Mouse (Mus musculus): ENCODE results near the gene Akap8.

Akap8 gene

DNA sequence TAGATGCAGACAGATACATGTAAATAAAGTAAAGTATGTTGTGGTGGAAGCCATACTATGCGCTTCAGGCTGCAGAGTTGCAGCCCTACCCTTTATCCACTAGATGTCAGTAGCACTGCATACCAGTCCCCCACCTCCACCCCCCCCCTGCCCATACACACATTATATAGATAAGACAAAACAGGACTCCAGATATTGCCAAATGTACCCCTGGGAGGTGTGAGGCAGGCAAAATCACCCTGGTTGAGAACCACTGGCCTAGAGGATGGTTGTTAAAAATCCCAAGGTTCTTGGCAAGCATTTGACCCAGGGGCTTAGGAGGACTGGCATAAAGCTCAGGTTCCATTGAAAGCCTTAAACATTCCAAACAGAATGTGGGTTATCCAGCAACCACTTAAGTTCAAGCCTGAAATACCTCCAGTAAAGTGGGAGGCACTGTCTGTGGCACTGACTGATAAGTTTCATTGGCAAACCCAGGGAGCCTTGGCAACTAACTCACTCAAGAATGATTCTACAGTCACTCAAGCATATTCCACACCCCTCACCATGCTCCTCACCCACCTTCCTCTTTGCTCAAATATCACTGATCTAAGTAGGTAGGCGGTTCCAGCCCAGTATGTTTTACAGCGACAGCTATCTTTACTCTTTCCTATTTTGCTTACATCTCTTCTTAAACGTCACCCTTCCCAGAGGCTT lies 28.1 kb upstream of the Akap8 start:
- DNase-seq (ENCODE audit: low spot score), result no peak

DNA sequence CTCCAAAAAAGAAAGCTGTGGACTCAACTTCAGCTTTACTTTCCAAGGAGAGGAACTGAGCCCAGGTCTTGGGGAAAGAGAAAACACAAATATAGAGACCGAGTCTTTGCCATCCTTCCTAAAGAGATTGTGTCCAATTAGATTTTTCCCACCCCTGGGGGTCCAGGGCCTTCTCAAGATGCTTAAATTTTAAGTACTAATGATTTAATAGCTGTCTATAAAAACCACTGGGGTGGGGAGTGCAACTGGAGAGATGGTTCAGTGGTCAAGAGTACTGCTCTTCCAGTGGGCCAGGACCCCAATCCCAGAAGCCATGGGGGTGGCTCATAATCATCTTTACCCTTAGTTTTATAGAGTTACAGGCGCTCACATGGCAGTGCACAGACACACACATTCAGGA lies 27.4 kb upstream of the Akap8 start:
- no peak for DNase-seq (ENCODE audit: low spot score)

DNA sequence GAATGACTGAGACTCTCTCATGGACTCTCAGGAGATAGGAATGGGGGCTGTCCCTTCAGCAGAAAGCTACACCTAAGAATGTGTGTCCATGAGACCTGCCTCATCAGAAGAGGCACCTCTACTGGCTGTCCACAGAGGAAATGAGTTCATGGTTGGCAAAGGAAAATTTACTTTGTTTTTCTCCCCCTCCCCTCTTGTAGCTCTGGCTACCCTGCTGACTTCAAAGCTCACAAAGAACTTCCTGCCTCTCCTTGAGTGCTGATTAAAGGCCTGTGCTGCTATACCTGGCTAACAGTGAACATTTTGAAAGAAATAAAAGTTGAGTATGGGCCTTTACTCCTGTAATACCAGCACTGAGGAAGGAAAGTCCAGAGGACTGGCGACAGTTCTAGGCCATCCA lies 20.1 kb upstream of the Akap8 start:
- DNase-seq (ENCODE audit: low spot score), result no peak

GRCm38 (mm10) chr17:32340110-32340509 lies 19.1 kb upstream of the Akap8 start:
- no peak for DNase-seq (ENCODE audit: low spot score)

- DNase-seq (ENCODE audit: low spot score), result no peak
These were observed 14.8 kb upstream of the Akap8 start for GRCm38 (mm10) chr17:32335869-32336268.

GRCm38 (mm10) chr17:32334921-32335320 lies 13.9 kb upstream of the Akap8 start:
- DNase-seq (ENCODE audit: low spot score), result no peak

DNA sequence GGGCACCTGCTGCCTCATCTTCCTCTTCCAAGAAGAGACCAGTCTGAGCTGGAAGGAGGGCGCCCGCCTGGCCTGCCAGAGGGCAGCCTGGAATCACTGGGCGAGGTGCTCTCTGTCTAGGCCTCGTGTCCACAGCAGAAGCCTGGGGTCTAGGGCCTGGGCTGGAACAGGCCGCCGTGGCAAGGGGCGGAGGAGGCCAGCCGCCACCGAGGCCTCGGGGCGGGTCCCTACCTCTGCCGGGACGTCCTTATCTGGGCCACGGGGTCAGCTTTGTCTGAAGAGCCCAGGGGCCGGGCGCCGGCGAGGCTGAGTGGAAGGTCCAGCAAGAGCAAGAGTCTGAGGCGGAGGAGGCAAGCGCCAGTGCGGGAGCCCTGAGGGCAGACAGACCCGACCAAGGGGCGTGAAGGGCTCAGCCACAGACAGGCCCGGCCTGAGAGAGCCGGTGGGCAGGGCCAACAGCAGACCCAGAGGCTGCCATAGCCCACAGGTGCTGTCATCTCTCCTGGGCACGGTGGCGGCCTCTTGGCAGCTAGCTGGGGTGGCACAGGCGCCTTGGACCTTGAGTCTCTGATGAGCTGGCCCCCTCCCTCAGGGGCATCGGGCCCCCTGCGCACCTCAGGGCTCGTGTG lies 12.8 kb upstream of the Akap8 start:
- no peak for DNase-seq (ENCODE audit: low spot score)

DNA sequence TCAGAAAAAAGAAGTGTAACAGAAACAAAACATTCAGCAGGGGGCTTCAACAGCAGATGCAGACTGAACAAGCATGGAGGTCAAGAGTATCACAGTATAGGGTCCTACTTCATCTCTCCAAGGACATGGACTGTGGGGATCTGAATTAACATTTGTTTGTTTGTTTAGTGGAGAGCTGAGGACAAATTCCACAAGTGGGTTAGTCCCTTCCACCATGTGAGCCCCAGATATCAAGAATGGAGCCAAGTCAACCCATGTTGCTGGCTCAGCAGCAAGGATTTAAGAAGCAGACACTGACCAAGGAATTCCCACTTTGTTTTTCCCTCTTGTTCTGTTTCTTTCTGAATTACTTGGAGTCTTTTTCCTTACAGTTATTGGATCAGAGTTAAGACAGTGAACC lies 6.5 kb upstream of the Akap8 start:
- DNase-seq (ENCODE audit: low spot score), result no peak

DNA sequence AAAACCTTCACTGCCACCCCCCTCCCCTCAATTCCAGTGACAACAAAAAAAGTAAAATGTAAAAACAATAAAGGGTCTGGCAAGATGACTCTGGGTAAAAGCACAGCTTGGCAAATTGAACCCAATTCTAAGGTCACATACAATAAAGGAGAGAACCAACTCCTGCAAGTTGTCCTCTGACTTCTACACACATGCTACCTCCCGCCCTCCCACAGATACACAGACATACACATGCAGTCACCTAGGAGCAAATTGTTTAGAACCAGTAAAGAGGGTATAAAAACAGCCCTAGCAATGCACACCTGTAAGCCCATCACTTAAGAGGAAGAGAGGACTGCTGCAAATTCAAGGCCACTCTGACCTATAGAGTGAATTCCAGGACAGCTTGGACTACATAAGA lies 1.8 kb upstream of the Akap8 start:
- no peak for DNase-seq (ENCODE audit: low spot score)

GRCm38 (mm10) chr17:32321836-32322235 lies 798 bp upstream of the Akap8 start:
- no peak for DNase-seq (ENCODE audit: low spot score)

DNA sequence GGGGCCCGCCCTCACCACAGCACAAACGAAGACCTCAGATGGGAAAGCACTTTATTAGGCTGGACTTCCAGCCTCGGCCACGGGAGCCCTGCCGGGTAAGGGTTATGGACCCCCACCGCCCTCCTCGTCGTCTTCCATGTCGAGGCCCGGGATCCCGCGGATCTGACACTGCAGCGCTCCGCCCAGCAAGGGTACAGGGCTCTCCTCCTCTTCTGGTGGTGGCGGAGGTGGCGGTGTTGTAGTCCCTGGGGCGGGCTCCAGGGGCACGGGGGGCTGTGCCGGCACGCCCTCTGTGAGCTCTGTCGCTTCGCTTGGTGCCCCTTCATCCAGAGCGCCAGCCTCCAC lies 324 bp upstream of the Akap8 start:
- DNase-seq (ENCODE audit: low spot score), result no peak

DNA sequence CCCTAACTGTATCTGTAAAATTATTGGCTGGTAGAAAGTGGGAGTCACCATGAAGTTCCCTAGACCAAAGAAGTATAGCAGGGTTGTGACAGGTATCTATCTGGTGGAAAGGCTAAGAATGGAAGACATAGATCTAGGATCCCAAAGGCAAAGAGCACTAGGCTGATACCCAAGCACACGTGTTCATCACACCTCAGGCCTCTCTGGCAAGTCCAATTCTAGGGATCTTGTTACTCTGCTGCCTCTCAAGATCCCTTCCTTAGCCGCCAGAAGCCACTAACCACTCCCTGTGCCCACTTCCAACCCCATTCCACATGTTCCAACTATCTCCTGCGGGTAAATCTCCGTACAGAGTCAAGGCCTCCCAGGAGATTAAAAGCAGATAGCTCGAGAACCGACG lies 1.1 kb downstream of the Akap8 start:
- no peak for DNase-seq (ENCODE audit: low spot score)

DNA sequence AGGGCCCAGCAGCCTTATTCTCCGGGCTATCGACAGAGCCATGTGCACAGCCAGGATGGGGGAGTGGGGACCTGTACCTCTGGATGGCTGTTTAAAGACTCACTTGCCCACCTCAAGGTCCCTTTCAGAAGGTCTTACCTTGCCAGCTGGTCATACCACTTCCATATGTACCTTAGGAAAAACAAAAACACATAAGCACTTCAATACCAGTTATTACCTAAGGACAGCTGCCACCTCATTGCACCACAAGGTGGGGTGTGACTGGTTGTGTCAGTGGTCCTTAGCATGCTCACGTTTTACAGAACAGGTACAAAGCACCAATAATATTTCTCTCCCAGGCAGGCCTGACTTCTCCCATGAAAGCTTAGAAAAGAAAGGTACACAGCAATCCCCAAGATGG lies 3.3 kb downstream of the Akap8 start:
- no peak for DNase-seq (ENCODE audit: low spot score)

GRCm38 (mm10) chr17:32317032-32317431 lies 4.0 kb downstream of the Akap8 start:
- DNase-seq (ENCODE audit: low spot score), result no peak

GRCm38 (mm10) chr17:32315560-32315959 lies 5.5 kb downstream of the Akap8 start:
- no peak for DNase-seq (ENCODE audit: low spot score)

GRCm38 (mm10) chr17:32313892-32314291 lies 7.1 kb downstream of the Akap8 start:
- no peak for DNase-seq (ENCODE audit: low spot score)

GRCm38 (mm10) chr17:32312801-32313200 lies 8.2 kb downstream of the Akap8 start:
- DNase-seq (ENCODE audit: low spot score), result no peak

DNA sequence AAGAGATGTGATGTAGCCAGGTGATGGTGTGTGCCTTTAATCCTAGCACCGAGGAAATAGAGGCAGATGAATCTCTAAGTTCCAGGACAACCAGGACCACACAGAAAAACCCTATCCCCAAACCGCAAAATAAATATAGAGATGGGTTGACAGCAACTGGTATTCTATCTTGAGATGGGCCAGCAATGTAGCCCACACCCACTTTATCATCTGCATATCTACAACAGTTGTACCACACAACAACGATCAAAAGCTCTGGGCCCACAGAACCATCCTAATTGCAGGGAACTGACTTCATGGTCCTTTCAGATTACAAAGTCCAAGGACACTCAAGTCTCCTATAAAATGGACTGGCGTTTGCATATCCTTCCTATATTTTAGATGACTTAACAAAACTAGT lies 13.1 kb downstream of the Akap8 start:
- no peak for DNase-seq (ENCODE audit: low spot score)

DNA sequence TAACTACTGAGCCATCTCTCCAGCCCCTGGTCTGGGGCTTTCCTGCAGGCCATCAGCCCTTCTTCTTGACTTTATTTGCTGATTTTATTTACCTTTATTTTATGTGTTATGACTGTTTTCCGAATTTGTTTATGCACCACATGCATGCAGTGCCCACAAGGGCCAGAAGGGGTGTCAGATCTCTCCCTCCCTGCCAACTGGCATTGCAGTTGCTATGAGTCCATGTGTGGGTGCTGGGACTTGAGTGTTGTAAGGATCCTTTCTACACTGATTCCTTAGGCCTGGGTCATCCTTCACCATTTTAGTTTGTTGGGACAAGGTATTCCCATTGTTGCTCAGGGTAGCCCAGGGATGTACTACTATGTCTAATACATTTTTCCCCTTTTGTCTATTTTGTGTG lies 22.9 kb downstream of the Akap8 start:
- DNase-seq (ENCODE audit: low spot score), result no peak

DNA sequence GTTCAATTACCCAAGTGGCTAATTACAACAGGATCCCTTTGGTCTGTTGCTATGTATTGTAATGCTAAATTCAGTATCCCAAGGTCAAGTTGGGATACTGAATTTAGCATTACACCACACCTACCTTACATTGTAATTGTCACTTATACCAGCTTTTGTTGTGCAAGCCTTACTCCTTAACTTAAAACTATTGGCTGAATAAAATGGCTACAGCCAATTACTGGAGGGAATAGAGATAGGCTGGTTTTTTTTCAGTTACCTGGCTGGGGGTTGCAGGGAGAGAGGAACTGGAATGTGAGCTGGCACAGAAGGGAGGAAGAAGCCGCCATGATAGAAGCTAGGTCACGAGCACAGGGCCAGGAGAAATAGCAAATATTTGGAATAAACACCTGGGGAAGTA lies 25.1 kb downstream of the Akap8 start:
- DNase-seq (ENCODE audit: low spot score), result no peak

- no peak for DNase-seq (ENCODE audit: low spot score)
These were observed 25.9 kb downstream of the Akap8 start for GRCm38 (mm10) chr17:32295160-32295559.

DNA sequence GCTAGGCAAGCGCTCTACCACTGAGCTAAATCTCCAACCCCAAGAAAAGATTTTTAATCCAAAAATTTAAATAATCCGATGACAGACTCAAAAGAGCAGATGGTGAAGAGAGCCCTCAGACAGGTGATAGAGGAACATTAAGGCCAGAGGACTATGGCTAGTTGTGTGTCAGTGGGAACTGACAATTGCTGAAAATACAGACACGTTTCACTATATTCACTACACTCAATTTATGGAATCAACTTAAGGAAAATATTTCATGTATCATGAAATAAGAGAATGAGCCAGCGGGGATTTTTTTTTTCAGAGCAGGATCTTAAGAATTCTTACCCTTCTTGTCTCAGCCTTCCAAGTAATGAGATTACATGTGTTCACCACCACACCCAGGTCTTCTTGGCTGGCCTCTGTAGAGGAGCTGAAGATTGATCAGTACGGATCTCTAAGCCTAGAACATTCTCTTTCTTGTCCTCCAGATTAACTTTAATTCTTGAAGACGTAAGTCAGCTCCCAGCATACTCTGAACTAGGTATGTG lies 35.8 kb downstream of the Akap8 start:
- DNase-seq (ENCODE audit: low spot score), result no peak

DNA sequence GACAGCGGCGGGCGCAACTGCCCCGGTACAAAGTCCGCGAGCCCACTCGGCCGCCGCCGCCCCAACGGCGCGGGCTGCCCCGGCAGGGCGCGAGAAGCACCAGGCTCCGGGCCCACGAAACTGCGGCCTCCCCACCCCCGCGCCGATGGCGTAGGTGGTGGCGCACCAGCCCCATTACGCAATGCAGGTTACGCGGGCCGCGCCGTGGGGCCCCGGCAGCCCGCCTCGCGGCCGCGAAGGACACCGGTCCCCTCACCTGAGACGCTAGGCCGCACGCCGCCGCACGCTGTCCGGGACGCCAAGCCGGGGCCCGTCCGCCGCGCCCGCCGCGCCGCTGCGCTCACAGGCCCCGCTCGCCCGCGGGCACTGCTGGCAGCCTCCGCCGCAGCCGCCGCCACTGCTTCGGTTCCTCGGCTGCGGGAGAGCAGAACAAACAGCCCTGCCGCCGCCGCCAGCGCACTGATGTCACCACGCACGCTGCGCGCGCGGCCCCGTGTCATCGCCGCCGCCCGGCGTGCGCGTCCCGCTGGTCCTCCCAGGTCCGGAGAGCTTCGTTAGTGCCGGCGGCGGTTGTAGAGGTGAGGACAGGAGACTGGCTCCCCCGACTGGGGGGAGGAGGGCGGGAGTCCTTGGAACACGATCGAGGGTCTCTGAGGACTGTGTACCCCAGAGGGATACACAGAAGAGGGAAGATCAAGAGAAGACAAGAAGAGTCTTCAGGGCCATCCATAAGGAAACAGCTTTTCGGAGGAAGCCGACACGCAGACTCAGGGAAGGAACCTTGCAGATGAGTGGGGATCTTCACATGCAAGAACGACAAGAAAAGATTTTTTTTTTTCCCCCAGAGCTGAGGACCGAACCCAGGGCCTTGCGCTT lies 36.5 kb downstream of the Akap8 start, which contains the start of gene Brd4:
Gene Brd4 (minus strand): TSS at position 461 of the 876 bp plus-strand sequence.
- peak; percentile 75 for DNase-seq (ENCODE audit: low spot score)

All from layer of hippocampus, adult 9-10 months (tissue).